Mouse (Mus musculus) bone marrow, adult 2 months (tissue): ENCODE measurements at regions not wholly inside any gene's neighbourhood (a gene's known extent, or its start where the extent isn't known, plus 50 kb on each side); places are given as distances from the start of the nearest gene placed in this dataset.

Experiments used
- CTCF ChIP-seq: fragments of 200-500 bp; IDR thresholded peaks from 2 replicates; pipeline ENCODE4 v1.5.1; 2011; ENCODE audit warnings: low read length, control low read depth; ENCODE audit not compliant: control insufficient read depth, insufficient read depth
- POLR2A ChIP-seq: fragments of 200-500 bp; IDR thresholded peaks from 2 replicates; pipeline ENCODE4 v1.6.1; 2011; ENCODE audit warnings: low read depth, mild to moderate bottlenecking, control low read depth, low read length, borderline replicate concordance; ENCODE audit not compliant: control insufficient read depth

DNA sequence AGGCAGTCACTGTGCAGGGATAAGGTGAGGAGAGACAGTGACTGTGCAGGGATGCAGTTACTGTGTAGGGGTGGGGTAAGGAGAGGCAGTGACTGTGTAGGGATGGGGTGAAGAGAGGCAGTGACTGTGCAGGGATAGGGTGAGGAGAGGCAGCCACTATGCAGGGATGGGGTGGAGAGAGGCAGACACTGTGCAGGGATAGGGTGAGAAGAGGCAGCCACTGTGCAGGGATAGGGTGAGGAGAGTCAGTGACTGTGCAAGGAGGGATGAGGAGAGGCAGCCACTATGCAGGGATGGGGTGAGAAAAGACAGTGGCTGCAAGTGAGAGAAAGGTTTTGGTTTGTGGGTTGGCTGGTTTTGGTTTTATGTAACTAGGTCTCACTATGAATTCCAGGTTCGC lies 221.8 kb upstream of the Kdm8 start:
- TF ChIP-seq POLR2A (no peak), CTCF (no peak)
